Mouse (Mus musculus) fat pad, adult 2 months (tissue): ENCODE measurements around the gene Tgm4.

ENCODE experiments used
- DNase-seq: peaks from one replicate; pipeline ENCODE4 v3.0.0-alpha.2; 2011; ENCODE audit warnings: low read depth, low spot score; ENCODE audit errors: extremely low read depth

Gene Tgm4

GRCm38 (mm10) chr9:123104362-123104761 is 69.8 kb downstream of the Tgm4 start:
- no peak for DNase-seq

- DNase-seq, result no peak
Observed at GRCm38 (mm10) chr9:123107186-123107585, 72.7 kb downstream of the Tgm4 start.

- peak; percentile 80 for DNase-seq
Observed at GRCm38 (mm10) chr9:123109188-123109587, 74.7 kb downstream of the Tgm4 start.

- no peak for DNase-seq
Observed at GRCm38 (mm10) chr9:123111751-123112221, 77.3 kb downstream of the Tgm4 start.

GRCm38 (mm10) chr9:123112805-123113521 is 78.4 kb downstream of the Tgm4 start, which contains the start of the genes Zdhhc3 and Exosc7:
TSS of gene Zdhhc3 (minus strand) at chr9:123113205.
TSS of gene Exosc7 (plus strand) at chr9:123113215.
- no peak for DNase-seq

GRCm38 (mm10) chr9:123113931-123114330 is 79.4 kb downstream of the Tgm4 start:
- DNase-seq, result no peak

- DNase-seq, result no peak
Observed at GRCm38 (mm10) chr9:123115566-123115965, 81.0 kb downstream of the Tgm4 start.
